Mouse (Mus musculus) forebrain, embryonic 10.5 days (tissue): ENCODE results near the gene Fzd5. TPM values are rescaled to one million over a fixed set of nuclear protein-coding genes. Genes with fewer than 3 reads are reported as not detected.

ENCODE experiments used
- DNase-seq: peaks from one replicate; pipeline ENCODE4 v3.0.0-alpha.2; 2017; ENCODE audit warnings: low spot score; ENCODE audit errors: extremely low spot score
- H3K27ac ChIP-seq: fragments of 300-500 bp; sonication (generic); 2 replicates; pipeline ENCODE4 v1.5.1; 2016; ENCODE audit warnings: mild to moderate bottlenecking
- H3K27me3 ChIP-seq: fragments of 300-500 bp; sonication (generic); 2 replicates; pipeline ENCODE4 v1.6.1; 2016; ENCODE audit warnings: mild to moderate bottlenecking; ENCODE audit not compliant: poor library complexity, severe bottlenecking
- H3K36me3 ChIP-seq: fragments of 300-500 bp; sonication (generic); replicated peaks from 2 replicates; pipeline ENCODE4 v1.6.1; 2016; ENCODE audit warnings: mild to moderate bottlenecking, moderate library complexity
- H3K4me1 ChIP-seq: fragments of 300-500 bp; sonication (generic); 2 replicates; pipeline ENCODE4 v1.6.1; 2016
- H3K4me3 ChIP-seq: fragments of 300-500 bp; sonication (generic); 2 replicates; pipeline ENCODE4 v1.5.1; 2016; ENCODE audit warnings: mild to moderate bottlenecking, moderate library complexity
- H3K9me3 ChIP-seq: fragments of 300-500 bp; sonication (generic); 2 replicates; pipeline ENCODE4 v1.6.1; 2016; ENCODE audit warnings: mild to moderate bottlenecking, moderate library complexity
- WGBS: fragments of 180-500 bp; shearing (Covaris S2); methylation state at CpG from one replicate; pipeline ENCODE4 v1.1.7; 2016; 5-methylcytosine and 5-hydroxymethylcytosine counted together
- polyA plus RNA-seq: library from polyadenylated mRNA; unstranded; fragments of >200 nt; fragmentation: Nextera tagmentation; extraction: Ambion mirVana; gene quantifications from 2 replicates; pipeline ENCODE4 v1.2.1, GENCODE M21; 2016

The Fzd5 gene
- polyA plus RNA-seq, 1 experiment from 2014 or later: 1.4 TPM

DNA sequence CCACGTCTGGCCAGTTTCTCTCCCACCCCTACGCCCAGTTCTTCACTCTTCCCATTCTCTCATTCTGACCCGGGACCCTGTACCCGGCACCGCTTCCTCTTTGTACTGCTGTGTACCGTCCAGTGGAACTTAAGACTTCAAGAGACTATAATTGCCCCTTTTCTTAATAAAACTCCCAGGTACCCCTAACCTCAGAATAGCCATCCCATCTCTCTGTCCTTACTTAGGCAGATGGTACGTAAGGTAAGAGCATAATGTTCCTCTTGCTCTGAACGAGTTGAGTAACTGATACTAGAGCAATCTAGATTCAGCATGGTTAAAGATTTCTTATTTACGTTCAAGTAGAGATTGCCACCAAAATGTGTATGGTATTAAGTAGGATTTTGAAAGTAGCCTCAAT lies 46.0 kb downstream of the Fzd5 start:
- 3% methylated on average over 9 of the region's 9 CpGs for WGBS
- peak overlapping the region; percentile 92 for H3K27ac ChIP-seq
- H3K4me1 ChIP-seq: peaks cover 32% of the 10 kb centered on the region
- 0 out of 2 replicates have a peak, but pooled peaks cover 3% of the 10 kb centered on the region for H3K36me3 ChIP-seq
- peak overlapping the region; percentile 87 for H3K4me3 ChIP-seq
- no peaks in the 10 kb centered on the region for H3K9me3 ChIP-seq
- H3K27me3 ChIP-seq: no peaks in the 10 kb centered on the region
- no peak for DNase-seq

DNA sequence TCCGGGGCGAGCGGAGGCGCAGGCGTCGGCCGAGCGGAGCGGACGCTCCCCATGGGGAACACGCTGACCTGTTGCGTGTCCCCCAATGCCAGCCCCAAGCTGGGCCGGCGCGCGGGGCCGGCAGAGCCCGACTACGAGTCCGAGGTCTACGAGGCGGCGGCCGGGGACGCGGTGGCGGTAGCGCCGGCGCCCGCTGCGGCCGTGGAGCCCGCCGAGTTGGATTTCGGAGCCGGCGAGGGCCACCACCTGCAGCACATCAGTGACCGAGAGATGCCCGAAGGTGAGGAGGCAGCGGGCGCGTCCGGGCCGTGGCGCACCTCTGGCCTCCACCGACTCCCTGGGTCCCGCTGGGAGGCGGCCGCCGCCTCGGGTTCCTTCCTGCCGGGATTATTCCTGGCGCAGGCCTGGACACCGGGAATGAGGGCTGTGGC lies 46.4 kb downstream of the Fzd5 start:
- DNase-seq: no peak
- peak overlapping the region; percentile 87 for H3K4me3 ChIP-seq

DNA sequence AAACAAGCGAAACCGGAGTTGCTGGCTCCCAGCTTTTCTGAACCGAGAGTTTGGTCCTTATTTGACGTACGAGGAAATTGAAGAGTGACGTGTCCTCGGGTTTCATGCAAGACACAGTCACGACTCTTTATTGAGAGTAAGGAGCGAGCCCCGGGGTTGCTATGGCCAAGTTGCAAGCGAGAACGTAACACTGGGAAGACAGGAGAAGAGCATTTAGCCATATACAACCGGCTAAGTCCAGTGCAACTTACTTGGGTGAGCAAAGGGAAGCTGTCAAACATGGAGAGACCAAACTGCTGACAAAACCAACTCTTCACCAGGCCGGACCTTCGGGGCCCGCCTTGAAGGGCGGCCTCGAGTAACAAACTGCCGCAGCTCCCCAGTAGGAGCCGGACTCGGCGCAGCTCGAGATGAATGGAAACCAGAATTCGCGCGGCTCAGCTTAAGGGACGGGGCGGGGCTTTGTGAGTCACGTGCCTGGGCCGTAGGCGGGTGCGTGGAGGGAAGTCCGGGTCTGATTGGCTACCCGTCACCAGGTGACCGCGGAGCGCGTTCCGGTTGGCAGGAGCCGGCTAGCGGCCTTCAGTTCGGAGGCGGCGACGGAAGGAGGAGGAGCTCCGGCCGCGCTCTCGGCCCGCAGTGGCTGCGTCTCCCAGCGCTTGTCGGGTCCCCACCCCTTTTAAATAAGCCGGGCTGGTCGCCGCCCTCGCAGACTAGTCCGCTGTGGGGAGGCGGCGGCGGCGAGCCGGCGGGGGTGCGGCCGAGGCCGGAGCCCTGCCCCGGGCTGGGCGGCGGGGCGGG lies 47.1 kb downstream of the Fzd5 start, which contains the start of gene Ccnyl1:
TSS of gene Ccnyl1 (plus strand) at position 243 of the 801 bp plus-strand sequence.
- under 1% methylated on average over 71 of the region's 71 CpGs for WGBS
- peak; percentile 99 for DNase-seq

More for the DNA sequence above, 46.4 kb downstream of the Fzd5 start:
- peak overlapping the region; percentile 92 for H3K27ac ChIP-seq
- under 1% methylated on average over 52 of the region's 55 CpGs for WGBS
- no peaks in the 10 kb centered on the region for H3K9me3 ChIP-seq
- H3K4me1 ChIP-seq: peaks cover 32% of the 10 kb centered on the region
- 0 out of 2 replicates have a peak, but pooled peaks cover 3% of the 10 kb centered on the region for H3K36me3 ChIP-seq
- no peaks in the 10 kb centered on the region for H3K27me3 ChIP-seq

DNA sequence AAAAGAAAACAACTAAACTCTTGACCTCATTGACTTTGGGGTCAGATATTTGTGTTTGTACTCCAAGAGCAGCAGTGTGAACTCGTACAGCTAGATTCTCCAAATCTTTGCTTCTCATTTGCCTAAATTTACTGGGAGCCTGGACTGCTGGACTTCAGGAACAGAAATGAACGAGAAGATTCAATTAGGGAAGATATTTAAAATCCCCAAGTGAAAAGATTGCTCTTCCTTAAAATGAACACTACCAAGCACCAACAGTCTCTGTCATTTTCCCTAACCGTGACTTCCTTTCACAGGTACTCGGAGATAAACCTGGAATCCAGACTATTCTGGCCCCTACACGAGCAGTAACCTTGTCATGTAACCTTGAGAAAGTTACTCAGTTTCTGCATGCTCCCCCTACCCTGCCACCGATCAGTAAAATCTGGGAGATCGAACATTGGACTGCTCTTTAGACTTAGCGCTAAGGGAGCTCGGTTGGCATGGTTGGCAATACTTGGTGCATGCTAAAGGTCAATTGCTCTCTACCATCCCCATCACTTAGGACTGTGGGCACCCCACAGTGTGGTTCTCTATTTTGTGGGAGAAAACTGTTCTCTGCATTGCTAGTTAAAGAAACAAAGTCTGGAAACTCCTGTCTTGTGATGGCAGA lies 47.9 kb downstream of the Fzd5 start:
- H3K27me3 ChIP-seq: no peaks in the 10 kb centered on the region
- 34% methylated on average over 9 of the region's 9 CpGs for WGBS
- H3K36me3 ChIP-seq: peaks cover 2% of the 10 kb centered on the region; the same call in 1 of the 2 replicates
- no peak for DNase-seq
- H3K27ac ChIP-seq: peak overlapping the region; percentile 92
- no peaks in the 10 kb centered on the region for H3K9me3 ChIP-seq
- H3K4me1 ChIP-seq: peaks cover 32% of the 10 kb centered on the region
- peak overlapping the region; percentile 87 for H3K4me3 ChIP-seq

More for the DNA sequence above, 47.1 kb downstream of the Fzd5 start, which contains the start of gene Ccnyl1:
- Histone ChIP-seq H3K27me3 (no peaks in the 10 kb centered on the region), H3K4me1 (peaks cover 32% of the 10 kb centered on the region), H3K36me3 (0 out of 2 replicates have a peak, but pooled peaks cover 3% of the 10 kb centered on the region), H3K27ac (peak within 1 kb of the TSS; percentile 92), H3K4me3 (peak within 1 kb of the TSS; percentile 87), H3K9me3 (no peaks in the 10 kb centered on the region)

DNA sequence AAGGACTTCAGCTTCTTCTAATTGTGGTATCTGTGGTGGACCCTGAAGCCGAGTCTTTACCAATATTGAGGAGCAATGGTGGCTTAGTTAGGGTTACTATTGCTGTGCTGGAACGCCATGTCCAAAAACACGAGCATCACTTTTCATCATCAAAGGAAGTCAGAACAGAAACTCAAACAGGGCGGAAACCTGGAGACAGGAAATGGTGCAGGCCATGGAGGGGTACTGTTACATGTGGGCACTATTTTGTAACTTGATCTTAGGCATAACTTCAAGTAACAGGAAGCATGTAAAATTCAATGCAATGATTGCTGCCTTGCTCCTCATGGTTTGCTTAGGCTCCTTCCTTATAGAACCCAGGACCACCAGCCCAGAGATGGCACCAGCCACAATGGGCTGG lies 49.5 kb downstream of the Fzd5 start:
- Histone ChIP-seq H3K9me3 (no peaks in the 10 kb centered on the region), H3K4me3 (no peak overlapping the region), H3K27ac (no peak overlapping the region), H3K4me1 (peaks cover 29% of the 10 kb centered on the region), H3K27me3 (no peaks in the 10 kb centered on the region), H3K36me3 (peaks cover 8% of the 10 kb centered on the region)
- DNase-seq: no peak
- 82% methylated on average over 4 of the region's 4 CpGs for WGBS

DNA sequence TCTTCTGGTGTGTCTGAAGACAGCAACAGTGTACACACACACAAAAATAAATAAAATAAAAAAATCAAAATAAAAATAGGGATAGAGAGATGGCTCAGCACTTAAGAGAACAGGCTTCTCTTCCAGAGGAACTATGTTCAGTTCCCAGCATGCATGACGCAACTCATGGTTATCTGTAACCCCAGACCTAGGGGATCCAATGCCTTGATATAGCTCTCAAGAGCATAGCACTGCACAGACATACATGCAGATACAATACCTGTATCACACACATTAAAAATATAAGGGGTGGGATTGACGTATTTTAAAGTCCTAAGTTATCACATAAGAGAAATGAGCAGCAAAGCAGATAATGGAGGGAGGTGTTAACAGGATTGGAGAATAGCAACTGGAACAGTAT lies 53.1 kb downstream of the Fzd5 start:
- H3K27ac ChIP-seq: no peak overlapping the region
- peaks cover 7% of the 10 kb centered on the region for H3K4me1 ChIP-seq
- no peak overlapping the region for H3K4me3 ChIP-seq
- peaks cover 16% of the 10 kb centered on the region for H3K36me3 ChIP-seq
- DNase-seq: no peak
- WGBS: 92% methylated on average over 2 of the region's 2 CpGs
- H3K27me3 ChIP-seq: no peaks in the 10 kb centered on the region
- no peaks in the 10 kb centered on the region for H3K9me3 ChIP-seq

DNA sequence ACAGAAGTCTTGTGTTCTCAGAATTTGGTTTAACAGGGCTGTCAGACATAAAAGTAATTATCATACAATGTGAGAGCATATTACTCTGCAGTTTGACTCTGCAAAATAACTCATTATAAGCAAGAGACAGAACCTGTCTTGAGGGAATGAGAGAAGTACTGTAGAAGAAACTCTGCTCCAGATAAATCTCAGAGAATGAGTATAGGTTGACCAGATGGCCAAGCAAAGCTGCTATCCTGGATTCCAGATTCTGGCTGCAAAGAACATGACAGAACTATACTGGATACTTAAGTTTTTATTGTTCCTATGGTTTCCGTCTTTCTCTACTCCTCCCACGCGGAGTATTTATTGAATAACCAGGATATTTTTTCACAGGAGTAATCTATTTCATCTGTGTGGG lies 54.5 kb downstream of the Fzd5 start:
- 94% methylated on average over 3 of the region's 3 CpGs for WGBS
- H3K9me3 ChIP-seq: no peaks in the 10 kb centered on the region

DNA sequence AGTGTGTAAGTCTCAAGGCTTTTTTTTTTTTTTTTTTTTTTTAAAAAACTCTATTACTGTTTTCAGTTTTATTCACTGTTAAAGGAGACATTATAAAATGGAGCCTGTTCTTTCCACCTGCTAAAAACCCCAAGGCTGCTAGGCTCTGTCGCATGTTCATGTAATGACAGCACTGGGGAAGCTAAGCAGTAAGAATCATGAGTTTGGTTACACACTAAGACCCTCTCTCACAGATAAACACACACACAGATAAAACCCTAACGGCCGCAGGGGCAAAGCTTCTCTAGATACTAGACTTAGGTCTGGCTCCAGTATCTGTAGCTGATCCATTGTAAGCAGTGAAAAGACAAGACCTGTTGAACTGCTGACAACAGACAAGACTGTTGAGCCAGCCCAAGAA lies 56.1 kb downstream of the Fzd5 start:
- Histone ChIP-seq H3K36me3 (peaks cover 16% of the 10 kb centered on the region), H3K27ac (no peak overlapping the region), H3K4me3 (no peak overlapping the region), H3K27me3 (no peaks in the 10 kb centered on the region), H3K9me3 (no peaks in the 10 kb centered on the region), H3K4me1 (peaks cover 5% of the 10 kb centered on the region; the same call in 1 of the 2 replicates)
- WGBS: 92% methylated on average over 3 of the region's 3 CpGs
- no peak for DNase-seq

More for the DNA sequence above, 54.5 kb downstream of the Fzd5 start:
- peaks cover 16% of the 10 kb centered on the region for H3K36me3 ChIP-seq
- no peaks in the 10 kb centered on the region for H3K27me3 ChIP-seq
- no peak overlapping the region for H3K27ac ChIP-seq
- no peak overlapping the region for H3K4me3 ChIP-seq
- no peak for DNase-seq
- H3K4me1 ChIP-seq: peaks cover under 1% of the 10 kb centered on the region; the same call in 1 of the 2 replicates

Other genes with a start within 250 kb of the Fzd5 start
- gene Creb1, start 205.1 kb downstream of the Fzd5 start, polyA plus RNA-seq: 49.3 and 52.1 TPM in 2 replicates
- 22.2 and 22.3 TPM in 2 replicates for gene Mettl21a, start 120.5 kb downstream of the Fzd5 start, polyA plus RNA-seq
- 7.0 and 7.1 TPM in 2 replicates for gene Ccnyl1, start 47.3 kb downstream of the Fzd5 start, polyA plus RNA-seq
- 6.2 and 7.2 TPM in 2 replicates for gene Plekhm3, start 219.1 kb upstream of the Fzd5 start, polyA plus RNA-seq